Mouse (Mus musculus): Measurements from ENCODE around the gene Chuk. TPM values are rescaled to one million over a fixed set of nuclear protein-coding genes. Genes with fewer than 3 reads are reported as not detected.

The Chuk gene
- polyA plus RNA-seq (2012; rRNA removed), result 135 and 142 TPM in 2 replicates

DNA sequence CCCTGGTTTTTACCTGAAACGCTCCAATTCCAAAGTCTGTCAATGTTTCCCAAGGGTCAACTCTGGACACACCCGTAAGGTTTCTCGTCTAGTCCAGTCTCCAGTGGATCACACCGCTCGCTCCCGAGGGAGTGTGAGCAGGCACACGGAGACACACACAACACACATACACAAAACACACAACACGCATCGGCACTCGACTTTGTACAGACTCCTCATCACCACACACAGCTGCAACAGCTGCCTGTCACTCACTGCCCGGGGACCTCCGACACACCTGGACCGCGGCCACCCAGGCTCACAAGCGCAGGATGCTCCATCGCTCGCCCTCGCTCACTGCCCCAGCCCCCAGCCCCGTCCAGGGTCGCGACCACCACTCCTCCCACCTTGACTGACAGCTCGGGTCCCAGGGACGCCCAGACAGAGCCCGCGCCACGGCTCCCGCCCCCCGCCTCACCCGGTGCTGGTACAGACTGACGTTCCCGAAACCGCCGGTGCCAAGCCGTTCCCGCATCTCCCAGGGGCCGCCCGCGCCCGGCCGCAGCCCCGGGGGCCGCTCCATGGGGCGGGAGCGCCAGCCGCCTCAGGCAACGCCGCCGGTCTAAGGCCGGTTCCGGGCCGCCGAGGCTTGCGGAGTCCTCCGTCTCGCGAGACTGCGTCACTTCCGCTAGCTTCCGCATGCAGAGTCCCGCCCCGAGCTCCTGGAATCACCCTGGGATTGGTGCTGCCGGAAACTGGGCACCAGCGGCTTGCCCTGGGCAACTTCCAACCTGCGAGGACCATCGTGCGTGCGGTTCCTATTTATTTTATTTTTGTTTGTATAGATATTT, at the start of gene Chuk:
Chuk (minus strand) TSS at position 650 of the 830 bp plus-strand sequence.

DNA sequence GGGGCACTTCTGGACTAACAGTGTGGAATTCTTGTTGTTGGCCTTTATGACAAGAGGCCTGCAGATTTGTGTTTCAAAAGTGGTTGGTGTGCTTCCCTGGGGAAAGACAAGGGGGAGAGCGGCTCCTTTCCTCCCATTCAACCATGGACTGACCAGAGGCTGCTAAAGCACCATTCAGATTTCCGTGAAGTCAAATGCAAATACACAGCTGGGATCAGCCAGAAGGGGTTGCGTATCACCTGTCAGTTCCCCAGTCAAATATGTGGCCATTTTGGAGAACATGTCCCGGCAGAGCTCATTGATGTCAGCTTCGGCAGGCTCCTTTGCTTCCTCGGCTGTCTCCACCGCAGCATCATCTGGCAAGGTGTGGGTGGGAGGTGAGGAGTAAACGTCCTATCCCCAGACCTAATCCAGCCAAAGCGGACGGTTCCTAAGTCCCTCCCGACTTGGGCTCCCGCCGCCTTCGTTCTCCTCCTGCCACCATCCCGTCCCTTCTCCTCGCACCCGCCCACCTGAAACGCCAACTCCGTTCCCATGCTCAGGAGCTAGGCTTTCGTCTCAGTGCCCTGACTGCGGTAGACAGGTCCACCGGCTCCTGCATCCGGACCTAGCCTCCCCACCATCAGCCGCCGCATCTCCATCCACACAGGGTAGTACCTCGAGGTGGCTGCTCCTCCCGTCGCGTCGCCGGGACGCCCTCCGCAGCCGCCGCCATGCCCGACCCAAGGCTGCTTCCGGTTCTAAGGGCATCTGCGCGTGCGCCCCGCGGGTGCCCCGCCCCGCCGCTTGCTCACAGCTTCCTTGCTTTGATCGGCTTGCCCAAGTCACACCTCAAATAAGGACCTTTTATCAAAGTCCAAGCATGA, 38.7 kb upstream of the Chuk start, which contains the start of gene Bloc1s2:
Bloc1s2 (minus strand) TSS at position 745 of the 866 bp plus-strand sequence.

DNA sequence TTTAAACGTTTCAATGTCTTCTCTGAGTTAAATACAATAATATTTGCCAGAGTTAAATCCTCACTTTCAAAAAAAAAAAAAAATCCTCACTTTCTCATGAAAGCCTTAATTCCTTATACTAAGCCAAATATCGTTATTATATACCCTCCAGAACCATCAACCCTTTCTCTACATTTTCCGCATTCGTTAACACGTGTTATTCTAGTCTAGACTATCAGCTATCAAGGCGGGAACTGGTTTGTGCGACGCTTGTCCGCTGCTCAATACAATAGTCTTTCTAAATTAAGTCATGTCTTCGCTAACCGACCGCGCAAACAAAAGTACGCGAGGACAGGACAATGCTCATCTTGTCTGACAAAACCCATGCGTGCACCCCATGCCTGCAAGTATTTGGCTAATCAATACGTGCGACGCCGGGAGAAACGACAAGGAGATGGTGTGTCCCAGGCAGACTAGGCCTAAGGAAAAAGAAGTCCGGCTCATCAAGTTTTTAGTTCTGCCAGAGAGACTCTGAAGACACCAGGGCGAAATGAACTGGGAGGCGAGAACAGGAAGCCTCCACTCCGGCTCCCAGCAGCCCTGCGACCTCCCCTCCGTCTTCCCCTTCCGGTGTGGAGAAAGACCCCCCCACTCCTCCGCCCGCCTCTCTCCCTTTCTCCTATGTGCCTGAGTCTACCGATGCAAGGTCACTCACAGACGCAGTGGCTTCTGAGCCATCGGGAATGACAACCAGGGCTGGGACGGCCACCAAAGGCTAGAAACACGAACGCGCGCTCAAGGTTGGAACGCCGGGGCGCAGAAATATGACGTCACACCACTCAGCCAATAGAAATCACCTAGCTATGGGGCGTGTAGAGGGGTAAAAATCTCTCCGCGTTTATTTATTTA, 28.0 kb upstream of the Chuk start, which contains the start of gene Cwf19l1:
Cwf19l1 (minus strand) TSS at position 805 of the 888 bp plus-strand sequence.

DNA sequence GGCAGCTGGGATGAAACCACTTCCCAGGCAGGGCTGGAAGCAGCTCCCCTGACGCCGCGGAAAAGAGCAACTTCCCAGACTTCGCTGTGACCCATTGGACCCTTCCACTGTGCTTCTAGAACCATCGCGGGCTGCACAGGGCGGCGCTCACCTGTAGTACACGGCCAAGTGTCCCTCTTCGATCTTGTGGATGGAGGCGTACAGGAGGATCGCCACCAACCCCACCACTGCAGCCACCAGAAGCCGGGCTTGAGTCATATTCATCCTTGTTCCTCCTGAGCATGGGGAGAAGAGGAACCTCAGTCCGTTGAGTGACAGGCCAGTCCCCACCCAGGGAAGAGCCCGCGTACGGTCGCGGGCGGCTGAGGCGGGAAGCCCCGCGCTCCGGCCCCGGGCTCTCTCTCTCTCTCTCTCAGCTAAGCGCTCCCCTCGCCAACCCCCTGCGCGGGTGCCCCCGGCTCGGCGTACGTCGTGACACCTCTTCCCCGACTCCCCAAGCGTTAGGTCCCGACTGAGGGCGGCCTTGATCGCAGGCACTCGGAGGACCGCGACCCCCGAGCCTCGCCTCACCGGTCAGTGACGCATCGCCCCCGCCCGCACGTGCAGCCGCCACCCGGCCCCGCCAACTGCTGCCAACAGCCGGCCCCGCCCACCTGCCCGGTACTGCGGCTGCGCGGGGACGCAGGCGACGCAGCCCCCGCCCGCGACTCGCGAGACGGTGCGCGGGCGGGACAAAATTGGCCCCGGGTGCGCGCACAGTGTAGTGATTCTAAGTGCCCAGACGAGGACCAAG, 38.0 kb downstream of the Chuk start, which contains the start of gene Erlin1:
Erlin1 (minus strand) TSS at position 665 of the 793 bp plus-strand sequence.

DNA sequence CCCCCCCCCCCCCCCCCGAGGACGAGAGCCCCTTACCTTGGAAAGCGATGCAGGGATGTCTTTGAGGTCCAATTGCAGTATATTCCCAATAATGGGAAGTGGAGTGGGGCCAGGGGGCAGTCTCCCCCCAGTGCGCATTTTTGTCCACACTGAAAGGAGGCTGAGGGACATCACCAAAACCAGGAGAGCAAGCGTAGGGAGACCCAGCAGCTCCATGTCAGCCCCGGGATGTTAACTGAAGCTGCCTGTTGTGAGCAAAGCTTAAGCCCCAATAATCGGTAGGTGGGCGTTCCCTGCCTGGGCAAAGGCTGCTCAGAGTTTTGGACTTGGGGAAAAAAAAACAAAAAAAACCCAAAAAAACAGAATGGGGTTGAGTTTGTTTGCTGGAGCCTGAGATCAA, 78.3 kb downstream of the Chuk start, which contains the start of gene Cyp2c23:
Cyp2c23 (minus strand) TSS at position 237 of the 400 bp plus-strand sequence.

Other genes with a start within 250 kb of the Chuk start
- gene Dnmbp, start 167.3 kb downstream of the Chuk start, polyA plus RNA-seq (2012; rRNA removed), result 9.5 and 10.3 TPM in 2 replicates
- gene Cpn1, start 120.9 kb downstream of the Chuk start, polyA plus RNA-seq (2012; rRNA removed), result 0.14 and 0.24 TPM in 2 replicates
- not detected in 2 replicates for gene Cyp2c23, start 78.3 kb downstream of the Chuk start, polyA plus RNA-seq (2012; rRNA removed)
- 23.0 and 26.2 TPM in 2 replicates for gene Erlin1, start 37.7 kb downstream of the Chuk start, polyA plus RNA-seq (2012; rRNA removed)
- gene Cwf19l1, start 28.4 kb upstream of the Chuk start, polyA plus RNA-seq (2012; rRNA removed), result 30.3 and 30.8 TPM in 2 replicates
- gene Bloc1s2, start 39.0 kb upstream of the Chuk start, polyA plus RNA-seq (2012; rRNA removed), result 141 and 156 TPM in 2 replicates
- 0.08 TPM in 2 replicates for gene Pkd2l1, start 85.0 kb upstream of the Chuk start, polyA plus RNA-seq (2012; rRNA removed)
- gene Scd3, start 95.8 kb upstream of the Chuk start, polyA plus RNA-seq (2012; rRNA removed), result 3.3 and 3.9 TPM in 2 replicates
- 367 and 381 TPM in 2 replicates for gene Scd2, start 186.2 kb upstream of the Chuk start, polyA plus RNA-seq (2012; rRNA removed)
- gene Scd4, start 225.6 kb upstream of the Chuk start, polyA plus RNA-seq (2012; rRNA removed), result 0.16 TPM in 2 replicates

Measured in central nervous system, embryonic 18 days (tissue).